Mouse (Mus musculus) liver, embryonic 14.5 days (tissue): ENCODE results near the gene Acaa1b.

Experiments
- CTCF ChIP-seq: IDR thresholded peaks from 2 replicates; pipeline ENCODE4 v1.5.1; 2016; ENCODE audit warnings: antibody characterized with exemption, low read depth, control low read depth
- EP300 ChIP-seq: IDR thresholded peaks from 2 replicates; pipeline ENCODE4 v1.6.1; 2016; ENCODE audit warnings: antibody characterized with exemption, low read depth

DNA sequence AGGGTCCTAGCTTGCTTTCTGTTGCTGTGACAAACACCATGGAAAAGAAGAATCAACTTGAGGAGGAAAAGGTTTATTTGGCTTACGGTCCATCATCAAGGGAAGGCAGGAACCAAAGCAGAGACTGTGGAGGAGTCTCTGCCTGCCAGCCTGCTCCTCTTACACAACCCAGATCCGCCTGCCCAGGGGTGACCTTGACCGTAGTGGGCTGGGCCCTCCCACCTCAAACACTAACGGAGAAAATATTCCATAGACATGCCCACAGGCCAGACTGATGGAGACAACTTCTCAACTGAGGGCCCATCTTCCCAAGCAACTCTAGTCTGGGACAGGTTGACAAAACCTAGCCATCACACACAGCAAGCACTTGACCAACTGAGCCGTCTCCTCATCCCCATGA is 14.8 kb downstream of the Acaa1b start:
- no peak for TF ChIP-seq CTCF
- no peak for TF ChIP-seq EP300
